Comparison of ENCODE assay signal across 21 mouse cellular contexts in the genomic region with DNA sequence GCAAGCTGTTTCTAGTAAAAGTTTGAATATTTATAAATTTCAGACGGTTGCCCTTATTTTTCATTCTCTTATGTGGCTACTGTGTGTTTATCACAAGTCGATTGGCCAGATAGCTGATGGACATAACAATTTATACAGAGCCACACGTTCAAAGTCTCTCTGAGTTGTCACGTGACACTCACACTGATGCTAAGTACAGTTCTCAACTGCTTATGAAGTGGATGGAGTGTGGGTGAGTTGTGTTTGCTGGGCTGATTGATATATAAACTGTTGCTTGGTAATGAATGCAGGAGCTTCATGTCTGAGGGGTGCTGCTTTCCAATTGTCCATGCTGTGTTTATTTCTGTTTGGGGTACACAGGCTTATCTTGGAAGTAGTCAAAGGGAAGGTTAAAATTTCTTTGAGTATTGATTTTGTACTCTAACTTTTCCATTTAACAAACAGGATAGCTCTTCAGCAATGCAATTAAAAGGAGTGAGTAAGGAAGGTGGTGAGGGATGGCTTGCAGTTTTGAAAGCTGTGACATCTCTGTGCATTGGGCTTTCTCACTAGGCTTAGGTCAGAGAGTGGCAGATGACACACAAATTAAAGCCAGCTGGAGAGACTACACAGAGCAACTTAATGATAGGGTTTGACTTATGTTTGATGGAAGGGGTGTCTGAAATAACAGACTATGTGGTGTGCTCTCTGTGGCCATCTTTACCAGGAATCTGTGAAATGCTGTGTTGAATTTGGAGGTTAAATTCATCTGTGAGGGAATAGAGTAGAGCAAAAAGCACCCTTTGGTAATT. TPM values are rescaled to one million over a fixed set of nuclear protein-coding genes. Genes with fewer than 3 reads are reported as not detected.
"Had no signal": no experiment of that assay in that cellular context is flagged by ENCODE, and none has a peak within 500 bp of the region (broad histone marks: within the 10 kb centered on the region; RNA-seq: fewer than 3 reads in every experiment).

No protein-coding gene starts in this region.

- H3K27ac ChIP-seq: liver, embryonic 12.5 days; liver, embryonic 14.5 days; midbrain, embryonic 10.5 days; midbrain, embryonic 12.5 days; neural tube, embryonic 13.5 days; neural tube, embryonic 15.5 days had no signal

- H3K27me3 ChIP-seq: liver, embryonic 12.5 days; midbrain, embryonic 12.5 days; neural tube, embryonic 13.5 days; neural tube, embryonic 15.5 days had no signal

- H3K36me3 ChIP-seq: liver, embryonic 12.5 days; midbrain, embryonic 10.5 days; midbrain, embryonic 12.5 days; neural tube, embryonic 13.5 days; neural tube, embryonic 15.5 days had no signal

- H3K4me3 ChIP-seq: liver, embryonic 12.5 days; midbrain, embryonic 10.5 days; midbrain, embryonic 12.5 days; myocyte; neural tube, embryonic 13.5 days; neural tube, embryonic 15.5 days had no signal

- H3K4me2 ChIP-seq: liver, embryonic 12.5 days; midbrain, embryonic 12.5 days; neural tube, embryonic 13.5 days; neural tube, embryonic 15.5 days had no signal

- DNase-seq: lung, postnatal 4 days; midbrain, embryonic 14.5 days; retina, postnatal 1 day; right cerebral cortex, adult 18-20 months; right cerebral cortex, postnatal 25 days; right cerebral cortex, postnatal 4 days; spleen, adult 18-20 months; thymus, adult 18-20 months; thymus, postnatal 14 days; thymus, postnatal 36 days had no signal

- H3K9ac ChIP-seq: liver, embryonic 12.5 days; liver, embryonic 14.5 days; midbrain, embryonic 12.5 days; neural tube, embryonic 13.5 days; neural tube, embryonic 15.5 days had no signal

- ATAC-seq: liver, embryonic 12.5 days; midbrain, embryonic 16.5 days had no signal

- H3K9me3 ChIP-seq: liver, embryonic 12.5 days; midbrain, embryonic 10.5 days; midbrain, embryonic 12.5 days; neural tube, embryonic 13.5 days; neural tube, embryonic 15.5 days had no signal

- H3K4me1 ChIP-seq: liver, embryonic 12.5 days; midbrain, embryonic 10.5 days; midbrain, embryonic 12.5 days; neural tube, embryonic 13.5 days; neural tube, embryonic 15.5 days had no signal

RNA-seq across cellular contexts. Expression of a gene that starts 51.6 kb away (rescaled TPM):
- polyA plus RNA-seq: liver, adult 2 months; liver, embryonic 12.5 days; liver, embryonic 14.5 days; midbrain, embryonic 10.5 days; midbrain, embryonic 12.5 days; small intestine, adult 2 months; stomach, embryonic 14.5 days had no signal
